In the genomic region with DNA sequence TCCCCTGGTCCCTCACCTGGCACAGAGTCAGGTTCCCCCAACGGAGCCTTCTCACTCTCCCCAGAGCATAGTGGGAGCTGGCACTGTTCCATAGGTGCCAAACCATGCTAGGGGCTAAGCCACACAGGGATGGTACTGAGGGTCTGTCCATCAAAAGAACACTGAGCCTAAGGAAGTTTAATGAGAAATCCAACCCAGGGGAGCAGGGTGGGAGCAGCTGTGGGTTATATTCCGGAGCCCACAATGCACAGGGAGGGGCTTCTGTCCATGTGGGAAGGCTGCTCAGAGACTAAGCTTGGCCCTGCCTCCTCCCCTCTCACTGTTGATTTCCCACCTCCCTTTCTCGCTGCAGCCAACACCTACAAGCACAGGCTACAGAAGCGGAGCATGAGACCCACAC, we compare ENCODE assay signal across 24 mouse cellular contexts. TPM values are rescaled to one million over a fixed set of nuclear protein-coding genes. Genes with fewer than 3 reads are reported as not detected.
DNase-seq lines count a peak whose midpoint lies in the region; ATAC-seq and TF ChIP-seq lines count a peak whose summit lies in the region.
"Had no signal": no experiment of that assay in that cellular context is flagged by ENCODE, and none has a peak within 500 bp of the region (broad histone marks: within the 10 kb centered on the region; RNA-seq: fewer than 3 reads in every experiment).

No protein-coding gene starts in this region.

- 58% methylated on average over 4 of the region's 4 CpGs for WGBS in kidney, embryonic 14.5 days
- 30% methylated on average over 4 of the region's 4 CpGs for WGBS in midbrain, embryonic 16.5 days
- WGBS in midbrain, embryonic 15.5 days = 40% methylated on average over 4 of the region's 4 CpGs
- 59% methylated on average over 4 of the region's 4 CpGs for WGBS in hindbrain, embryonic 11.5 days
- WGBS in hindbrain, postnatal 0 days = 27% methylated on average over 4 of the region's 4 CpGs

- no peaks in the 10 kb centered on the region for H3K4me1 ChIP-seq in kidney, embryonic 14.5 days (ENCODE audit: control insufficient read depth, insufficient read depth, low read length)
- H3K4me1 ChIP-seq in midbrain, embryonic 16.5 days (ENCODE audit: control insufficient read depth, insufficient read depth, low read length) = no peaks in the 10 kb centered on the region; the same call in 1 of the 2 replicates
- H3K4me1 ChIP-seq in midbrain, embryonic 15.5 days = 0 out of 2 replicates have a peak, but pooled peaks cover 5% of the 10 kb centered on the region
- no peaks in the 10 kb centered on the region for H3K4me1 ChIP-seq in hindbrain, embryonic 11.5 days (replicated peaks; ENCODE audit: control insufficient read depth, insufficient read depth, low read length)
- H3K4me1 ChIP-seq in hindbrain, postnatal 0 days (ENCODE audit: insufficient read depth, low read length) = no peaks in the 10 kb centered on the region
- H3K4me1 ChIP-seq: heart, embryonic 10.5 days; intestine, embryonic 15.5 days; liver, embryonic 12.5 days; neural tube, embryonic 12.5 days had no signal

- no peaks in the 10 kb centered on the region for H3K27me3 ChIP-seq in kidney, embryonic 14.5 days (ENCODE audit: control insufficient read depth, insufficient read depth, low read length)
- H3K27me3 ChIP-seq in midbrain, embryonic 16.5 days (ENCODE audit: control insufficient read depth, insufficient read depth, low read depth, low read length) = no peaks in the 10 kb centered on the region
- H3K27me3 ChIP-seq in midbrain, embryonic 15.5 days (replicated peaks) = no peaks in the 10 kb centered on the region
- no peaks in the 10 kb centered on the region for H3K27me3 ChIP-seq in hindbrain, embryonic 11.5 days (ENCODE audit: control insufficient read depth, insufficient read depth, low read length)
- H3K27me3 ChIP-seq in hindbrain, postnatal 0 days (ENCODE audit: insufficient read depth, low read length) = no peaks in the 10 kb centered on the region
- H3K27me3 ChIP-seq: intestine, embryonic 15.5 days; limb, embryonic 13.5 days; neural tube, embryonic 12.5 days had no signal

- H3K9me3 ChIP-seq in kidney, embryonic 14.5 days (ENCODE audit: control insufficient read depth, low read length) = no peaks in the 10 kb centered on the region
- H3K9me3 ChIP-seq in midbrain, embryonic 16.5 days (replicated peaks; ENCODE audit: control insufficient read depth, low read length, poor library complexity, severe bottlenecking) = no peaks in the 10 kb centered on the region
- no peaks in the 10 kb centered on the region for H3K9me3 ChIP-seq in midbrain, embryonic 15.5 days
- H3K9me3 ChIP-seq in hindbrain, embryonic 11.5 days (ENCODE audit: control insufficient read depth, low read length) = no peaks in the 10 kb centered on the region
- no peaks in the 10 kb centered on the region for H3K9me3 ChIP-seq in hindbrain, postnatal 0 days (ENCODE audit: low read length)
- H3K9me3 ChIP-seq: heart, embryonic 10.5 days; intestine, embryonic 15.5 days; limb, embryonic 13.5 days; liver, embryonic 12.5 days; neural tube, embryonic 12.5 days had no signal

- no peak overlapping the region for H3K4me3 ChIP-seq in kidney, embryonic 14.5 days (ENCODE audit: low read length)
- H3K4me3 ChIP-seq in midbrain, embryonic 16.5 days (ENCODE audit: low read depth, low read length) = no peak overlapping the region
- H3K4me3 ChIP-seq in midbrain, embryonic 15.5 days = no peak overlapping the region
- no peak overlapping the region for H3K4me3 ChIP-seq in hindbrain, embryonic 11.5 days (ENCODE audit: low read depth, low read length)
- no peak overlapping the region for H3K4me3 ChIP-seq in hindbrain, postnatal 0 days (ENCODE audit: low read length)
- H3K4me3 ChIP-seq: heart, embryonic 10.5 days; intestine, embryonic 15.5 days; limb, embryonic 13.5 days; liver, embryonic 12.5 days; neural tube, embryonic 12.5 days had no signal

- no peak overlapping the region for H3K27ac ChIP-seq in kidney, embryonic 14.5 days (ENCODE audit: low read depth, low read length)
- H3K27ac ChIP-seq in midbrain, embryonic 16.5 days (ENCODE audit: low read length) = no peak overlapping the region
- no peak overlapping the region for H3K27ac ChIP-seq in midbrain, embryonic 15.5 days
- no peak overlapping the region for H3K27ac ChIP-seq in hindbrain, embryonic 11.5 days (ENCODE audit: low read depth, low read length)
- no peak overlapping the region for H3K27ac ChIP-seq in hindbrain, postnatal 0 days
- H3K27ac ChIP-seq: heart, embryonic 10.5 days; intestine, embryonic 15.5 days; kidney, postnatal 0 days; limb, embryonic 13.5 days; liver, embryonic 12.5 days; neural tube, embryonic 12.5 days had no signal

- ATAC-seq in kidney, embryonic 14.5 days (ENCODE audit: low FRiP score, low TSS enrichment) = peak; percentile 32; the same call in 1 of the 2 replicates
- ATAC-seq in midbrain, embryonic 16.5 days = 0 out of 2 replicates have a peak, but pooled peaks have one; percentile 42
- ATAC-seq in midbrain, embryonic 15.5 days (replicated peaks) = no peak
- peak; percentile 63 for ATAC-seq in hindbrain, embryonic 11.5 days (ENCODE audit: low FRiP score)
- ATAC-seq in hindbrain, postnatal 0 days = peak; percentile 55; the same call in 1 of the 2 replicates
- ATAC-seq: intestine, embryonic 15.5 days; liver, embryonic 12.5 days had no signal

- H3K36me3 ChIP-seq in kidney, embryonic 14.5 days (ENCODE audit: control insufficient read depth, insufficient read depth, low read length) = no peaks in the 10 kb centered on the region
- H3K36me3 ChIP-seq in midbrain, embryonic 16.5 days (ENCODE audit: control insufficient read depth, insufficient read depth, low read length) = no peaks in the 10 kb centered on the region
- H3K36me3 ChIP-seq in midbrain, embryonic 15.5 days (replicated peaks) = no peaks in the 10 kb centered on the region
- H3K36me3 ChIP-seq in hindbrain, embryonic 11.5 days (ENCODE audit: control insufficient read depth, insufficient read depth, low read length) = no peaks in the 10 kb centered on the region
- no peaks in the 10 kb centered on the region for H3K36me3 ChIP-seq in hindbrain, postnatal 0 days (ENCODE audit: insufficient read depth, low read length)
- H3K36me3 ChIP-seq: intestine, embryonic 15.5 days; liver, embryonic 12.5 days; neural tube, embryonic 12.5 days had no signal

- TF ChIP-seq CTCF in hindbrain, postnatal 0 days (IDR thresholded peaks at IDR 0.05; ENCODE audit: low read depth) = no peak

- no peak overlapping the region for H3K9ac ChIP-seq in kidney, embryonic 14.5 days (ENCODE audit: low read depth, low read length)
- no peak overlapping the region for H3K9ac ChIP-seq in midbrain, embryonic 16.5 days (ENCODE audit: low read depth, low read length)
- no peak overlapping the region for H3K9ac ChIP-seq in midbrain, embryonic 15.5 days
- no peak overlapping the region for H3K9ac ChIP-seq in hindbrain, embryonic 11.5 days (ENCODE audit: low read depth, low read length)
- H3K9ac ChIP-seq in hindbrain, postnatal 0 days (replicated peaks; ENCODE audit: low read length) = no peak overlapping the region
- H3K9ac ChIP-seq: intestine, embryonic 15.5 days; limb, embryonic 13.5 days; liver, embryonic 12.5 days; neural tube, embryonic 12.5 days had no signal

- no peak for DNase-seq in kidney, adult 9 months
- no peak for DNase-seq in hindbrain, embryonic 11.5 days (ENCODE audit: low spot score)
- DNase-seq in hindbrain, postnatal 0 days (ENCODE audit: low spot score) = no peak
- DNase-seq in gastrocnemius, postnatal 10 days = no peak
- DNase-seq: adrenal gland, adult 2 months; cerebellum, adult 11-12 months; cerebellum, postnatal 25 days; layer of hippocampus, adult 9-11 months; lung, adult 18-20 months; right cerebral cortex, adult 18-20 months; right cerebral cortex, postnatal 4 days; thymus, postnatal 36 days had no signal

- no peak overlapping the region for H3K4me2 ChIP-seq in kidney, embryonic 14.5 days (replicated peaks; ENCODE audit: low read depth, low read length)
- H3K4me2 ChIP-seq in midbrain, embryonic 16.5 days (ENCODE audit: low read length) = no peak overlapping the region
- no peak overlapping the region for H3K4me2 ChIP-seq in midbrain, embryonic 15.5 days
- H3K4me2 ChIP-seq in hindbrain, embryonic 11.5 days (replicated peaks; ENCODE audit: low read depth, low read length) = no peak overlapping the region
- H3K4me2 ChIP-seq in hindbrain, postnatal 0 days (ENCODE audit: low read depth, low read length) = no peak overlapping the region
- H3K4me2 ChIP-seq: intestine, embryonic 15.5 days; limb, embryonic 13.5 days; liver, embryonic 12.5 days; neural tube, embryonic 12.5 days had no signal

RNA-seq across cellular contexts. Expression of gene Hapln3, which starts 17.0 kb away (rescaled TPM):
- polyA plus RNA-seq in kidney, embryonic 14.5 days (2014; fragmentation: Nextera tagmentation; extraction: Ambion mirVana) = 7.2 and 7.4 TPM in 2 replicates
- 1.3 and 2.3 TPM in 2 replicates for polyA plus RNA-seq in midbrain, embryonic 16.5 days (2015; fragmentation: Nextera tagmentation; extraction: Ambion mirVana)
- polyA plus RNA-seq in midbrain, embryonic 15.5 days (2015; fragmentation: Nextera tagmentation; extraction: Ambion mirVana) = 1.6 and 2.0 TPM in 2 replicates
- polyA plus RNA-seq in hindbrain, embryonic 11.5 days (2014; fragmentation: Nextera tagmentation; extraction: Ambion mirVana) = 2.6 and 2.7 TPM in 2 replicates
- total RNA-seq in hindbrain, postnatal 0 days (2014; rRNA removed) = 5.7 and 10.0 TPM in 2 replicates
- polyA plus RNA-seq in hindbrain, postnatal 0 days (2015; fragmentation: Nextera tagmentation; extraction: Ambion mirVana) = 2.2 and 2.5 TPM in 2 replicates
- under 1 TPM; 0.79 to 0.82 TPM for total RNA-seq in gastrocnemius, postnatal 10 days (2021)
- total RNA-seq: hematopoietic stem cell, adult 5-6 weeks; megakaryocyte, adult 5-6 weeks; MEL had no signal

RNA-seq across cellular contexts. Expression of gene Mfge8, which starts 35.0 kb away (rescaled TPM):
- 194 and 243 TPM in 2 replicates for polyA plus RNA-seq in kidney, embryonic 14.5 days (2014; fragmentation: Nextera tagmentation; extraction: Ambion mirVana)
- polyA plus RNA-seq in midbrain, embryonic 16.5 days (2015; fragmentation: Nextera tagmentation; extraction: Ambion mirVana) = 132 and 236 TPM in 2 replicates
- polyA plus RNA-seq in midbrain, embryonic 15.5 days (2015; fragmentation: Nextera tagmentation; extraction: Ambion mirVana) = 113 and 150 TPM in 2 replicates
- polyA plus RNA-seq in hindbrain, embryonic 11.5 days (2014; fragmentation: Nextera tagmentation; extraction: Ambion mirVana) = 73.4 and 75.1 TPM in 2 replicates
- total RNA-seq in hindbrain, postnatal 0 days (2014; rRNA removed) = 306 and 331 TPM in 2 replicates
- 306 and 345 TPM in 2 replicates for polyA plus RNA-seq in hindbrain, postnatal 0 days (2015; fragmentation: Nextera tagmentation; extraction: Ambion mirVana)
- total RNA-seq in gastrocnemius, postnatal 10 days (2021) = 10 to 100 TPM; 75.9 to 82.3 TPM
